28 mouse cellular contexts compared by ENCODE assay signal in genomic region chr17:35180093-35180492, GRCm38 (mm10). TPM values are rescaled to one million over a fixed set of nuclear protein-coding genes. Genes with fewer than 3 reads are reported as not detected.
"Had no signal": no experiment of that assay in that cellular context is flagged by ENCODE, and none has a peak within 500 bp of the region (broad histone marks: within the 10 kb centered on the region; RNA-seq: fewer than 3 reads in every experiment).

No protein-coding gene starts in this region.

- H3K27me3 ChIP-seq: kidney, embryonic 15.5 days; limb, embryonic 15.5 days; midbrain, embryonic 13.5 days; neural tube, embryonic 12.5 days; neural tube, embryonic 15.5 days had no signal

- DNase-seq: kidney, adult 8-10 months; kidney, postnatal 14 days; layer of hippocampus, adult 9-11 months; liver, postnatal 0 days; lung, embryonic 14.5 days; right cerebral cortex, adult 18-20 months; right cerebral cortex, postnatal 14 days; right cerebral cortex, postnatal 4 days; thymus, adult 2 months; thymus, postnatal 14 days; thymus, postnatal 4 days had no signal

- H3K4me2 ChIP-seq: kidney, embryonic 15.5 days; limb, embryonic 15.5 days; liver, embryonic 11.5 days; lung, embryonic 14.5 days; midbrain, embryonic 13.5 days; neural tube, embryonic 12.5 days; neural tube, embryonic 15.5 days had no signal

- ATAC-seq: liver, postnatal 0 days; lung, postnatal 0 days; midbrain, embryonic 13.5 days; midbrain, embryonic 16.5 days had no signal

- H3K4me3 ChIP-seq: kidney, embryonic 15.5 days; layer of hippocampus, adult 2 months; limb, embryonic 15.5 days; midbrain, embryonic 13.5 days; myocyte; neural tube, embryonic 12.5 days; neural tube, embryonic 15.5 days had no signal

- H3K36me3 ChIP-seq: kidney, embryonic 15.5 days; limb, embryonic 15.5 days; midbrain, embryonic 13.5 days; neural tube, embryonic 12.5 days; neural tube, embryonic 15.5 days had no signal

- H3K27ac ChIP-seq: kidney, embryonic 15.5 days; layer of hippocampus, adult 2 months; limb, embryonic 15.5 days; liver, embryonic 14.5 days; macrophage; midbrain, embryonic 13.5 days; neural tube, embryonic 12.5 days; neural tube, embryonic 15.5 days; stomach, postnatal 0 days had no signal

- H3K9me3 ChIP-seq: kidney, embryonic 15.5 days; limb, embryonic 15.5 days; midbrain, embryonic 13.5 days; neural tube, embryonic 12.5 days; neural tube, embryonic 15.5 days had no signal

- H3K4me1 ChIP-seq: kidney, embryonic 15.5 days; limb, embryonic 15.5 days; midbrain, embryonic 13.5 days; neural tube, embryonic 12.5 days; neural tube, embryonic 15.5 days had no signal

- H3K9ac ChIP-seq: kidney, embryonic 15.5 days; limb, embryonic 15.5 days; liver, embryonic 14.5 days; liver, postnatal 0 days; lung, embryonic 14.5 days; midbrain, embryonic 13.5 days; neural tube, embryonic 12.5 days; neural tube, embryonic 15.5 days had no signal

RNA-seq across cellular contexts. Expression of gene Aif1, which starts 4.2 kb away (rescaled TPM):
- polyA plus RNA-seq: myocyte had no signal

RNA-seq across cellular contexts. Expression of gene Ltb, which starts 14.1 kb away (rescaled TPM):
- polyA plus RNA-seq: lung, embryonic 14.5 days had no signal

RNA-seq across cellular contexts. Expression of gene Tnf, which starts 21.7 kb away (rescaled TPM):
- total RNA-seq: layer of hippocampus, adult 2 months; layer of hippocampus, postnatal 25 days; left cerebral cortex, adult 18-20 months; left cerebral cortex, postnatal 25 days had no signal
- polyA plus RNA-seq: limb, embryonic 11.5 days; midbrain, embryonic 13.5 days; midbrain, embryonic 16.5 days; neural tube, embryonic 12.5 days had no signal
